Mouse (Mus musculus): ENCODE results near the gene Eif4enif1.

DNA sequence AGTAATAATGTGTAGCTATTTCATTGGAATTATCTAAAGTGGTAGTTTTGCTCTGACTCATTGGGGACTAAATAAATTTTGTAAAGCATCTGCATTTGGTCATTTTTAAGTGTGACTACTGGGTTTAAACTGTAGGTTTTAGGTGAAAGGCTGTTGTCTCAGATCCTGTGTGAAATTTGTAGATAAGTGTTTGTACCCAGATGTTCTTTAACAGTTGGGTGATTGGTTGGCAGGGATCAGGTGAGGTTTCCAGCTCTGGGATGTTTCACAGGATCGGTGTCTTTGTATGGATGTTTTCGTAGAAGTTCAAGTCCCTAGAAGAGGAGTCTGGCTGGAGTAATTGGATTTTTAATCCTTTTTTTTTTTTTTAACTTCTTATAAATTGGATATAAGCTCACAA lies 1.6 kb downstream of the Eif4enif1 start:
- TF ChIP-seq POLR2A (IDR thresholded peaks at IDR 0.05; ENCODE audit: extremely low read depth, insufficient read depth, low read length) = no peak
- TF ChIP-seq CTCF (IDR thresholded peaks at IDR 0.05; ENCODE audit: extremely low read depth, insufficient read depth, low read length) = no peak

Data from cortical plate, adult 2 months (tissue).